Mouse (Mus musculus) bone marrow macrophage, adult 2 months (primary cell): ENCODE data around the gene Hmgb1. TPM values are rescaled to one million over a fixed set of nuclear protein-coding genes. Genes with fewer than 3 reads are reported as not detected.
A peak's percentile ranks its signal among the peaks of the same experiment; 100 is the strongest.

Experiments used
- H3K27ac ChIP-seq: 2 replicates; pipeline ENCODE4 v1.5.1; 2012; ENCODE audit warnings: low read depth, low read length; ENCODE audit not compliant: insufficient read depth
- H3K4me1 ChIP-seq: 2 replicates; pipeline ENCODE4 v1.6.1; 2012; ENCODE audit warnings: low read length; ENCODE audit not compliant: control insufficient read depth, insufficient read depth
- H3K4me3 ChIP-seq: 2 replicates; pipeline ENCODE4 v1.5.1; 2012; ENCODE audit warnings: mild to moderate bottlenecking, low read length, moderate library complexity; ENCODE audit not compliant: insufficient read depth
- CTCF ChIP-seq: IDR thresholded peaks from 2 replicates; pipeline ENCODE4 v1.5.1; 2012; ENCODE audit warnings: low read depth, mild to moderate bottlenecking, low read length, moderate library complexity
- POLR2A ChIP-seq: IDR thresholded peaks from 2 replicates; pipeline ENCODE4 v1.6.1; 2012; ENCODE audit warnings: mild to moderate bottlenecking, low read depth, low read length, borderline replicate concordance
- polyA plus RNA-seq: library from polyadenylated mRNA; stranded (reverse); fragments of >200 nt; gene quantifications from 2 replicates; pipeline ENCODE4 v1.2.4, GENCODE M21; 2012; ENCODE audit not compliant: missing spikeins, insufficient read depth, insufficient read length

The Hmgb1 gene
- polyA plus RNA-seq, 1 experiment, result 89.1 TPM

DNA sequence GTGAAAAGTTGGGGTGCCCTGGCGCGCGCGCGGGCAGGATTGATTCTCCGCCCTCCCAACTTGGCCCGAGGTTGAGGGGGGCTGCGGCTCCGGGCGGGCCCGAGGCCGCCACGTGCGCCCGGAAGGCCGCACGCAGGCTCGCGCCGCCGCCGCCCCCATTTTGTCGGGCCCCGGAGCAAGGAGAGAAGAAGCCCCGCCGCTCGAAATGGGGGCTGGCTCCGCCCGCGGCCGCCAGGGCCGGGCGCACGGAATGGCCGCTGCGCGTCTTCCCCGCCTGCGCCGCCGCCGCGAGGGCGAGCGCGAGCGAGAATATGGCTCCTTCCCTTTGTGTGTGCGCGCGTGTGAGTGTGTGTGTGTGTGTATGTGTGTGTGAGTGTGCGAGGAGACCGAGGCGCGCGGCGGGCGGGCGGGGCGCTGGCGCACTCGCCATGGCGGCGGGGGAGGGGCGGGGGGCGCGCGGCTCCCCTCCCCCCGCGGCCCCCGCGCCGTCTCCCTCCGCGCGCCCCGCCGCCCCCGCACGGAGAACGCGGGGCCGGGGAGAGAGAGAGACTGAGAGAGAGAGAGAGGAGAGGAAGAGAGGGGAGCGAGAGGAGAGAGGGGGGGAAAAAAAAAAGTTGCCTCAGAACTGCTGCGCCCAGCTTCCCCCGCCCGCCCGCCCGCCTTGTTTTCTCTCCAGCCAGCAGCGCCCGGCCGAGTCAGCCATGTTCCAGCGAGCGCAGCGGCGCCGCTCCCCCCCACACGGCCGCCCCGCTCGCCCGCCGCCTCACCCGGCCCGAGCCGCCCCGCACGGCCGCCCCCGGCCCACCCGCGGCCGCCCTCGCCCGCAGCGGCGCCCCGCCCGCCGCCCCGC is 132.5 kb downstream of the Hmgb1 start:
- peaks cover 5% of the 10 kb centered on the region; the same call in 1 of the 2 replicates for H3K4me1 ChIP-seq
- H3K4me3 ChIP-seq, result peak overlapping the region; percentile 95
- H3K27ac ChIP-seq, result peak overlapping the region; percentile 97
- TF ChIP-seq CTCF (no peak), POLR2A (no peak)

DNA sequence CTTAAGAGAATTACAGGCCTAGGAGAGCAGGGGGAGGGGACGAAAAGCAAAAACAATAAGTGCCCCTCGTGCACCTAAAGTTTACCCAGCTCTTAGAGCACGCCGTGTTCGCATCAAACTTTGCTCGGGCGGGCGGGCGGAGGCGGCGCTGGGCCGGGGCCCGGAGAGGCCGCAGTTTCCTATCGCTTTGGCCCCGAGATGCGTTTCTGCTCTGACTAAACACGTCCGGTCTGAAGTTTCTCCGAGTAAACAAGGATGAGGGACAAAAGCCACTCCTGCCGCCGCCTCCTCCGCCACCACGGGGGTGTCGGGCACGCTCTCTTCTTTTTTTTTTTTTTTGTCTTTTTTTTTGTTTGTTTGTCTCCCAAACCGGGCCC is 133.1 kb downstream of the Hmgb1 start:
- Histone ChIP-seq H3K27ac (peak overlapping the region; percentile 97), H3K4me3 (peak overlapping the region; percentile 95), H3K4me1 (peaks cover 5% of the 10 kb centered on the region; the same call in 1 of the 2 replicates)
- TF ChIP-seq POLR2A, result no peak
- TF ChIP-seq CTCF, result no peak

DNA sequence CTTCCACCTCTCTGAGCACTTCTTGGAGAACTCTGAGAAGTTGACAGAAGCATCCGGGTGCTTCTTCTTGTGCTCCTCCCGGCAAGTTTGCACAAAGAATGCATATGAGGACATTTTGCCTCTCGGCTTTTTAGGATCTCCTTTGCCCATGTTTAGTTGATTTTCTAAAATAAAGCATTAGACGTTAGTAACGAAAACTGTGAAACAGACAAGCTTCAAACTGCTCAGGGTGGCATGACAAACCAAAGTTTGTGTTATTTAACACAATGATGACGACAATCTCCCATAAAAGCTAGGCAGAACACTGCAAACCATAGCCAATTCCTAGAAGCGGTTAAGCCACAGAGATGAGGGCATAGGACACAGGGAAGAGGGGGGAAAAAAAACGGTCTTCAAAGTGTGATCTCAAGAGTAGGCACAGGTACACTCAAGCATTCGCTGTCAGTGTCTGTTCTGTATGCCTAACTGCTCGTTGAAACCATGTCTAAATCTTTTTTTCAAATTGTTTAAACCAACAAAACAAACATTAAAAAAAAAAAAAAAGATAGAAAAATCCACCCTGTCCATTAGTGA is 133.6 kb downstream of the Hmgb1 start:
- no peak for TF ChIP-seq POLR2A
- no peak for TF ChIP-seq CTCF
- peak overlapping the region; percentile 97 for H3K27ac ChIP-seq
- H3K4me3 ChIP-seq, result peak overlapping the region; percentile 95
- H3K4me1 ChIP-seq, result peaks cover 5% of the 10 kb centered on the region; the same call in 1 of the 2 replicates

DNA sequence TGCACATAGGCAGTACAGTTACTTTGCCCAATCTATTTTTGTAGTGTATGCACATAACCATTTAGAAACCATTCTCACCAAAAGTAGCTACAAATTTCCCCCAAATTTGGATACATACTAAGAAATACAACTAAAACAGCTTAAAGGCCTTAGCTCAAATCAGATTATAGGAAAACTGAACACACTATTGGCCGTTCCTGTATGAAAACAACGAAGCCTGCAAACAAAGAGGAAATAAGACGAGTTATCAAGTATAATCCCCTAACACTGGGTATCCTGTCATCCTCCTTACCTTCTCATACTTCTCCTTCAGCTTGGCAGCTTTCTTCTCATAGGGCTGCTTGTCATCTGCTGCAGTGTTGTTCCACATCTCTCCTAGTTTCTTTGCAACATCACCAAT is 134.9 kb downstream of the Hmgb1 start:
- H3K27ac ChIP-seq, result no peak overlapping the region
- H3K4me3 ChIP-seq, result no peak overlapping the region
- peaks cover 5% of the 10 kb centered on the region; the same call in 1 of the 2 replicates for H3K4me1 ChIP-seq
- TF ChIP-seq POLR2A (no peak), CTCF (no peak)

DNA sequence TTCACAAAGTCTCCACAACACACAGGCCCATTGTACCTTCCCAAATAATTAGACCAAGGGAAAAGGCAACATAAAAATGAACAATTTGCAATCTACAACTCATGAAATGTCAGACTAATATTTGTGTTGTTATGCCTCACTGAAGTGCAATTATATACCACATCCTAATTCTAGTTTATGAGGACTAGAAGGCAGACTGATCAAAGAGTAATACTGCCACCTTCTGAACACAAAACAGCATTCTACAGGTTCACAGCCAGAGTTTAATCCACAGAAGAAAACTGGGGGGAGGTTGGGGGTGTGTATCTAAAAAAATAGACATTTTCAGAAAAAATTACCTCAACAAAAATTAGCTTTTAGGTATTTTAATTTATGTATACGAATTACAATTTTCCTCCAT is 135.3 kb downstream of the Hmgb1 start:
- TF ChIP-seq POLR2A, result no peak
- no peak for TF ChIP-seq CTCF
- Histone ChIP-seq H3K4me3 (no peak overlapping the region), H3K4me1 (peaks cover 4% of the 10 kb centered on the region; the same call in 1 of the 2 replicates), H3K27ac (no peak overlapping the region)

DNA sequence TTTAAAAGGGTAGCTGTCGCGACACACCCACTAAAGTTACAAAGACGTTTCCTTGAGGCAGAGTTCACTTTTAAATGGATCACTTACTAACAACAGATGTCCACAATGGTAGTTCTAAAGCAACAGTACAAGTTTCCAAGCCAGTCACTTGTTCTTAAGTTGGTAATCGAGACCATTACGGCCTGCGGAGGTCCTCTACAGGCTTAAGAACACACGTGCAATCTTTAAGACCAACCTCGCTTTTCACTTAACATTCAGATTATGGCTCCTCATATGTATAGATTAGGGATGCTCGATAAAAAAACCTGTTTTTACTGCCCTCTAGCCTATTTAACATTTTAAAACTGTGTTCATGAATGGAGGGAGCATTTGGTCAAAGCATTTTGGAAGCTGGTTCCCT is 137.6 kb downstream of the Hmgb1 start:
- no peak for TF ChIP-seq POLR2A
- no peak for TF ChIP-seq CTCF
- no peak overlapping the region for H3K4me3 ChIP-seq
- peaks cover 3% of the 10 kb centered on the region; the same call in 1 of the 2 replicates for H3K4me1 ChIP-seq
- H3K27ac ChIP-seq, result no peak overlapping the region

DNA sequence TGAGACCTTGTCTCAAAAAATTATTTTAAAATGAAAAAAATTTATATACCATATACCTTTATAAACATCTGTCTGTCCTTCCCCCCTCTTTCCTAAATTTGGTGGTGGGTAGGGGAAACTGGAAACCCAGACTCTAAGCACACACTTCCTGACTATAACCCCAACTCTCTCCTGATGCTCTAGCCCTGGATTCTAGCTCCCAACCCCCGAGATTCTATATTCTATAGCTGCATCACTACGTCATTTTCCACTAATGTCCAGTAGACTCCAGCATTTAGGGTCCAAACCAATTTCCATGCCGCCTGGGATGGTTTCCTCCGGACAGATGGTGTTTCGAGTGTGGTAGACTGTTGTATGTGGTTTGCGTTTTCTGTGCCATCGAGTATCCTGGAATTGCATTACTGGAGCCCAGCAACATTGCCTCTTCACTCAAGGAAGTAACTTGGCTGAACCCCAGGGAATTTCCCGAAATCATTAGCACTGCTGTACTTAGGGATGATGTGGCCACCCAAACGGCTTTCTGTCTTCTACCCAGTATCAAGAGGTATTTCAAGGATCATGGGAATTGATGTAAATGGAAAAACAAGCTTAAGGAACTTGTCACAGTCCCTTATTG is 138.7 kb downstream of the Hmgb1 start:
- H3K27ac ChIP-seq, result no peak overlapping the region
- no peak overlapping the region for H3K4me3 ChIP-seq
- H3K4me1 ChIP-seq, result peaks cover 3% of the 10 kb centered on the region; the same call in 1 of the 2 replicates
- no peak for TF ChIP-seq POLR2A
- no peak for TF ChIP-seq CTCF

DNA sequence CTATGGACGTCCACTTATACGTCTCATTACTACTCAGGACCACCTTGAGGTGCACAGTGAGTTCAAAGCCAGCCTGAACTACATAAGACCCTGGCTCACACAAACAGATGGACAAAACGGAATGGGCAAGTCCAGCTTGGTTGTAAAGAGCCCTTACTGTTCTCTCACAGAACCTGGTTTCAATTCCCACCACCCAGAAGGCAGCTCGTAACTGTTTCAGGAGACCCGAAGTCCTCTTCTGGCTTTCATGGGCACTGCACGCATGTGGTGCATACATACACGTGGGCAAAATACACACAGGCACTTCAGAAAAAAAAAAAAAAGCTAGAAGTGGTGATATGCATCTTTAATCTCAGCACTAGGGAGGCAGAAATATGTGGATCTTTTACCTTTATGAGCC is 139.2 kb downstream of the Hmgb1 start:
- Histone ChIP-seq H3K4me1 (peaks cover 2% of the 10 kb centered on the region; the same call in 1 of the 2 replicates), H3K4me3 (no peak overlapping the region), H3K27ac (no peak overlapping the region)
- TF ChIP-seq POLR2A (no peak), CTCF (no peak)

DNA sequence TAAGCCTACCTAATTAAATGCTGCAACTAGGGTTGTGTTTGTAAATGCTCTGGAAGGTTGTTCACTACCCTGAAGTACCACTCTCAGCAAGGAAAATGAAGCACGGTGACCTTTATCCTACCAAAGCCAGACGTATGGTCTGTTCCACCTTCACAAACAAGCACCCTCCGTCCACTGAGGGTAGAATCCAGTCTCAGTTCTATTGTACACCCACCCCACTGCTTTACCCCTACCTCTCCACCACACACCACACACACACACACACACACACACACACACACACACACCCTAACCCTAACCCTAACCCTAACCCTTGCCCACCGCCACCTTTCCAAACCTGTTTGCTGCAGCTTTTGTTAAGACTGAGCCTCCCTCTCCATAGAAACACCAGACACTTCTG is 140.2 kb downstream of the Hmgb1 start:
- no peaks in the 10 kb centered on the region for H3K4me1 ChIP-seq
- H3K27ac ChIP-seq, result no peak overlapping the region
- no peak for TF ChIP-seq POLR2A
- H3K4me3 ChIP-seq, result no peak overlapping the region

DNA sequence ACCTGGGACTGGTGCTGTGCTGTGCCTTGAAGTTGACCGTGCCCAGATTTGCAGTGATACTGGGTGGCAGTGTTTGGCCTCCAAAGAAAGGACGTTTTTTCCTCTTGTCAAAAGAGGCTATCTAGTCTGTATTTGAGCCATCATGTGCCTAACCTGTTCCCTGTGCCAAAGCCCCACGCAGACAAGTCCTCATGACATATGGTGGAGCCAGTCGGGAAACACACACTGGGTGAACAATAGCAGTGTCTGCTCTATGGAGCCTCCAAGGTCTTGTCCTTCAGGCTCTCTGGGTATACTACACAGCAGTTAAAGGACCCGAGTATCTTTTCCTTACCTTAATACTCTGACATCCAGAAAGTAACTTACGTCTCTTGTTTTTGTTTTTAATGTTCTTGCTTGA is 141.0 kb downstream of the Hmgb1 start:
- TF ChIP-seq CTCF (no peak), POLR2A (no peak)
- Histone ChIP-seq H3K4me1 (no peaks in the 10 kb centered on the region), H3K27ac (no peak overlapping the region), H3K4me3 (no peak overlapping the region)
